Mouse (Mus musculus) left cerebral cortex, postnatal 25 days (tissue): ENCODE results near the gene Zfp958. TPM values are rescaled to one million over a fixed set of nuclear protein-coding genes. Genes with fewer than 3 reads are reported as not detected.
A peak's percentile ranks its signal among the peaks of the same experiment; 100 is the strongest.
"Not testable (repeated sequence)": the region's sequence is repeated elsewhere in the genome, so short reads cannot be mapped to it uniquely, and the experiment has no call there.

ENCODE experiments used
- DNase-seq, 2 experiments: peaks; one replicate each; pipeline ENCODE4 v3.0.0; 2022; ENCODE audit warnings: low spot score in 2 of 2, mixed read lengths in 1 of 2
- intact Hi-C: fragments of 180-260 bp; cut with DNase I; formaldehyde crosslinking; loops from one replicate; pipeline ENCODE4 v1.15.1; 2025
- total RNA-seq, 2 experiments: library from RNA; stranded (reverse); gene quantifications; 2 replicates each; pipeline ENCODE4 v1.2.3; 2021

The Zfp958 gene
- total RNA-seq: 10 to 100 TPM; 13.0 to 14.4 TPM

DNA sequence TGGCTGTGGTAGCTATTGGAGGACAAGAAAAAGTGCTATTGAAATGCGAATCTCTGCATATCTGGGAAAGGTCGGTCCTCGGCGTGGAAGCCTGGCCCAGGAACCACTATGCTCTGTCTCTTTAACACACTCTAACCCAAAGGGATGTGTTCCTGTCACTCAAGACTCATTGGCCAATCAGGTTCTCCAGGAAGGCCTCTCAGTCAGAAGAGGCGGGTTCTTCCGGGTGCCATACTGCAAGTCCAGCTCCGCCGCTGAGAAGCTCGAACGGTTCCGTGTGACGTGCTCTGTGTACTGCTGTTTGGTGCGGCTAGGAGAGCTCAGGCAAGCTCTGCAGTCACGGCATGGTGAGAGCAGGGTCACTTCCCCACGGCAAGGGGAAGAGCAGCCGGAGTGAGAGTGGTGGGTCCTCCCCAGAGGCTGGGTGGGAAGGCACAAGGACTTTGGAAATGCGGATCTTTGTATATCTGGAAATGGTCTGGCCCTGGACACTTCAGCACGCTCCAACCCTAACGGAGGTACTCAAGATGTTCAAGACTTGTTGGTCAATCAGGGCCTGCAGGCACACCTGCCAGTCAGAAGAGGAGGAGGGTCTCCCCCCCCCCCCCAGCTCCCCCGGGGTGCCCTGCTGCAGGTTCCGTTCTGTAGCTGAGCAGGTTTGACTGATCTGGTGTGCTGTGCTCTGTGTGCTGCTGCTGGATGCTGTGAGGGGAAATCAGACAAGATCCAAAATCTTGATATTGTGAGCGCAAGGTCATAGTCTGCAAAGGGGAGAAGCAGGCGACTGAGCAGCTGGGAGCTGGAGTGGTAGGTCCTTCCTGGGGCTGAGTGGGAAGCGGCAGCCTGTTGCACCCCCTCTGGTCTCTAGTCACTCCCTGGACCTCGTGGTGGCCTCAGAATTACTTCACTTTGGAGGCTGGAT, at the start of gene Zfp958:
Gene Zfp958 (plus strand): TSS at position 236 of the 922 bp plus-strand sequence.
- peak; percentile 96 to 99 for DNase-seq
- intact Hi-C loops: loop anchor here (5.0 to 10.0 kb wide), 2 partner anchors 64 to 448 kb away; partner anchors contain the start of gene Evi5l

DNA sequence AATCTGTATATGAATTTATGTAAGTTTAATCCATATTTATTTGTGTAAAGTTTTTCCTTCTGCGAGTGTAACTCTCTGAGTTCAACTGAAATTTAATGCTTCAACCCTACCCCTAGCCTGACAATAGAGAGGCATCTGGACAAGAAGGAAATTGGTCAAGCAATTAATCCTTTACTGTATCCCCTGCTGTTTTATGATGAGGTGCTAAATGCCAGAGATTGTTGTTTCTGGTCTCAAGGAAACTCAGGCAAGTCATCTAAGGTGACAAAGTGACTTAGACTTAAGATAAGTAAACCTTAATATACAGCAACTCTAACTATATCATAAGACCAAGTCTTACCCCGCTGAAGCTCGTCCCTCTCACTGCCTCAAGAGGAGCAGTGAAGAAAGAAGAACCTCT, 31.0 kb upstream of the Zfp958 start:
- intact Hi-C loops: no loop called here
- DNase-seq: no peak

DNA sequence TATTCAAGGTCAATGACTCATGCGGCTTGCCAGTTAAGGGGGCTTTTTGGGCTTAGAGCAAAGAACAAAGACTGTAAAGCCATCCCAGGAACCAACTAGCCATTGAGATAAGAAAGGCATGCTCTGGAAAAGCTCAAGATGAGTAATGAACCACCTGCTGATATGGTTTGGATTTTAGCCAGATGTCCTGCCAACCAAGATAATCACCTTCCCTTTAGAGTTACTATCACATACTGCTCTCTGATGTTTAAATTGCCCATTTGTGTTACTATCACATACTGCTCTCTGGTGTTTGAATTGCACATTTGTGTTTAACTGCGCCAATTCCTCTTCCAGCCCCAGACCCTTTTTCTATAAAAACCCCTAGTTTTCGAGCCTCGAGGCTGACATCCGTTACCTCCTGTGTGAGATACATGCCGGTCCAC, 30.2 kb upstream of the Zfp958 start:
- intact Hi-C loops: no loop called here
- DNase-seq: no peak

DNA sequence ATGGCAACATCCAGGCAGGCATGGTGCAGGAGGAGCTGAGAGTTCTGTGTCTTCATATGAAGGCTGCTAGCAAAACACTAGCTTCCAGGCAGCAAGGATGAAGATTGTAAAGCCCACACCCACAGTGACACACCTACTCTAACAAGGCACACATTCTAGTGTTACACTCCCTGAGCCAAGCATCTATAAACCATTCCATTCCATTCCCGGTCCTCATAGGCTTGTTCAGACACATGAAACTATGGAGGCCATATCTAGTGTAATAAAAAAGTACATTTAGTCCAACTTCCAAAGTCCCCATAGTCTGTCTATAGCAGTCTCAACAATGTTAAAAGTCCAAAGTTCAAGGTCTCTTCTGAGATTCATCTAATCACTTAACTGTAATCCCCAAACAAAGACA, 28.3 kb upstream of the Zfp958 start:
- intact Hi-C loops: loop anchor here (5.0 kb wide), 1 partner anchor 442 kb away; no protein-coding TSS in a partner anchor
- no peak for DNase-seq

DNA sequence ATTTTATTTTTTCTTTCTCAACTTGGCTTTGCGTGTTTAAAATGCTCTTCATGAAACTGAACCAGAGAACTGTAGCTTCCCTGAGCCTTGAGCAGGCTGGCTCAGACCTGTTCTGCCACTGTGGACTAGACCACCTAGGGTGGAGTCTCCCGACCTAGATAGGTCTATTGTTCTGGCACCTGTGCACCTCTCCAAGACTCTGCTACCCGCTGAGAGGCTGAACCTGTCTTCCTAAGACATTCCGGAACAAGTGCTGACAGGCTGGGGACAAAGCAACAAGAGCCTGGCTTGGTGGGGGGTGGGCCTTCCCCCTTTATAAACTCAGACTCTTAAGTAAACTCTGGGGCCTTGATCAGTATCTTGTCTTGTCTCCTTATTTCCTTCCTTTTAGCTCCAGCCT, 26.6 kb upstream of the Zfp958 start:
- DNase-seq: no peak
- intact Hi-C loops: loop anchor here (5.0 kb wide), 1 partner anchor 444 kb away; no protein-coding TSS in a partner anchor

DNA sequence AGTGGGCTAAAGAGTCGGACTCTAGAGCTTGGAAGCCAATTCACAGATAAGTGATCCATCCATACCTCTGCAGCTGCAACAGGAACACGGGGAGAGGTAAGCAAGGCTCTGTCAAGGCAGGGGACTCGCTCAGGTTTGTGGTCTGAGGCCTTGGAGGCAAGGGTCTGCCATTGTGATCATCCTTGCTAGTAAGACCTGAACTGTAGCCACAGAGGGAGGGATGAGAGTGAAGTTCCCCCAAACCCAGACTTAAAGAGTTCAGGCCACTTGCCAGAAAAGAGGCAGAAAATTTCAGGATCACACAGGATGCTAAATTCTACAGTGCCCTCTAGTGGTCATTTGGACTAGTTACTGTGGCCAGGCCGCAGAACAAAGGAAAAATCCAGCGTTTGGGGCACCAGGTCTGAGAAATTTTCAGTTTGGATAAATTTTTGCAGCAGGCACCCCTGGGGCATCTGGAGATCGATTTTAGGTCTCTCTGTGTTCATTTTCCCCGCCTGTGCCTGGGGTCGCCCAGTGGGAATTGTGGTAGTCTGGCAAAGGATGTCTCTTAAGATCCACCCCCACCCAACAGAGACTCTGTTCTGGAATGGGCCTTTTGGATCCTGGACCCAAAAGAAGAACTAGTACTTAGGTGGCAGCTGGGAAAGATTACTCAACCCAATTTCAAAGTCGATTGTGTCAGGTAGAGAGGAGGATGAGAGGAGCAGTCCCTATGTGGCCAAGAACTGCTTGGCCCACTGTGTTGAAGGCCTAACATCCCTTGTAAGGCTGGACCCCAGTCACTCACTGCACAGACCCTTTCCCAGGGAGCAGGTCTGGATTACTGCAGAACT, 24.6 kb upstream of the Zfp958 start:
- intact Hi-C loops: loop anchor here (1.0 to 5.0 kb wide), 2 partner anchors 175 to 446 kb away; no protein-coding TSS in a partner anchor
- peak; percentile 27 to 34 for DNase-seq

DNA sequence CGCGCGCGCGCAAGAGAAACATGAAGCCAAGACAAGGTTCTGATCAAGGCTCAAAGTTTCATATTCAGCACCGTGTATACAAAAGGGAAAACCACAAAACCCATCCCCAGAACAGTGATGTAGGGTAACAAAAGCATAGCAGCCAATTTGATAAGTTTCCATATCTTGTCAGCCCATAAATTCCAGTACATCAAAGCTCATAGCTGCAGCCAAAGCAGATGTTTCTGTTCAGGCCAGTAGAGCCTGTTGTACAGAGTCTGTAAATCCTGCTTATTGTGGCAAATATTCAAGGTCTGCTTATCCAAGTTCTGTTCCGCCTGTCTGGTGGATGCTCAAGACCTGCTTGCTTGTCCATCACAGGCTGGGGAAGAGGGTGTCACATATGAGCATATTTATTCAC, 4.1 kb upstream of the Zfp958 start:
- intact Hi-C loops: no loop called here
- no peak for DNase-seq

DNA sequence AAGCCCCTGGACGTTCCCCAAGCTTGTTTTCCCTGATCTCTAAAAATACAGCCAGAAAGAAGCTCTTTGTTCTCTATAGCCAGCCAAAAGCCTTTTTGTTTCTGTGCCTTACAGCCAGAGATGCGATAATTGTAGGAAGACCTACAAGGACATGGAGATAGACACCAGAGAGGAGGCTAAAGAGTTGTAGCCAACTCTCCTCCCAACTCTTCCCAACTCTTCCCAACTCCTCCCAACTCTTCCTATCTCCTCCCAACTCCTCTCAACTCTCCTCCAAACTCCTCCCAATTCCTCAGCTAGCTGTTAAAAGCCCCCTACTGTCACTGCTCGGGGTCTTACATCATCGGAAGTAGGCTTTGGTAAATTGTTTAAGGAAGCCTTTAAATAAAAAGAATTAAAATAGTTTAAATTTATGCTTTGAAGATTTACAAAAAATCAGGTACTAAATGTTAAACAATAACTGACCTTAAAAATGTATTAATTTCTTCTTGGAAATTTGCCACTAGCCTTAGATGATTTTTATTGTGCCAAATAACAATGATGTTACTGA, 1.3 kb upstream of the Zfp958 start:
- intact Hi-C loops: loop anchor here (5.0 to 10.0 kb wide), 2 partner anchors 66 to 447 kb away; partner anchors contain the start of gene Evi5l

DNA sequence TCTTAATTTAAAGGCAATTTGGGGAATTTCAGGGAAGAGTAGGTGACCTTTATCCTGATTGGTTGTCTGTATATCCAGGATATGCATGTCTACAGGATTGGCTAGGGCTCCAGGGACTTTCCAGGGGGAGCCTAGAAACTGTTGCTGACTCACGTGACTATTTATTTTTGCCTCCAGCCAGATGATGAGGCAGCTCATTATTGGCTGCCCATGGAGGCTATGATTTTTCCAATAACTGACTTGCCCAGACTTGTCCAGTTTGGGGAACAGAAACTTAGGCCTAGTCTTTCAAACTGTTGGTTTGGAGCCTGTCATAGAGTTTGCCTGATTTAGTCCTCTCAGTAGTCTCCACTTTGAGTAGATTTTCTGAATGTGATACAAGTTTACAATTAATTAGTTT, 14.4 kb downstream of the Zfp958 start:
- no peak for DNase-seq
- intact Hi-C loops: no loop called here

More for the DNA sequence above, 1.3 kb upstream of the Zfp958 start:
- not testable (repeated sequence) for DNase-seq

DNA sequence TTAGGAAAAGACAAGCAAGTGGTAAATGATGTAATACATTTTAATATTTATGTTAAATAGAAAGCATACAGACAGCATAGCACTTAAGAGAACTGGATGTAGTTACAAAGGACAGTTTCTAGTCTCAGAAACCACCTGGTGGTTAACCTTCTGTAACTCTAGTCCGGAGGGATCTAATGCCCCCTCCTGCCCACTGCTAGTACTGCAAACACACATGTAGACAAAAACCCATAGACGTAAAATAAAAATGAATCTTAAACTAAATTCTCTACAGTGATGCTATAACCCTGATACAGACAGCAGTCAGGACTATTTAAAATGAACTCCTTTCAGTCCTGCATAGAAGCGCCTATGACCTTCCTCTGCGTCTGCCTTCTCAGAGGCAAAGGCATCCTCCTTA, 24.1 kb downstream of the Zfp958 start:
- intact Hi-C loops: no loop called here

DNA sequence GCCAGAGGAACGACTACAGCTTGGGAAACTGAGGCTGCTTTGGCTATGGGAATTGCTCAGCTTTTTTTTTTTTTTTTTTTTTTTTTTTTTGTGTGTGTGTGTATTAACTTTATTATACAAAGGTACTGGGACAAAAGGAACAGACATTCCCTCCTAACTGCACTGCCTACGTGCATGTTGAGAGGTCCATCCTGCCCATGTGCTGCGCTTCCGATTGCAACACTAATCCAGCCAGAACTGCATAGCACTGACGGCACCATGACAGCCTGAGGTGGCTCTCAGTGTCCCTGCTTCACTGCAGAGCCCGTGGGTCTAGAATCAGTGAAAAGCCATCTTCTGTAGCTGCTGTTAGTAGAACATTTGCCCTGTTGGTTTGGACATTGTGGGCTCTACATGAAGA, 30.0 kb downstream of the Zfp958 start:
- DNase-seq, intact Hi-C loops: not testable (repeated sequence)

More for the DNA sequence above, 24.1 kb downstream of the Zfp958 start:
- no peak for DNase-seq

DNA sequence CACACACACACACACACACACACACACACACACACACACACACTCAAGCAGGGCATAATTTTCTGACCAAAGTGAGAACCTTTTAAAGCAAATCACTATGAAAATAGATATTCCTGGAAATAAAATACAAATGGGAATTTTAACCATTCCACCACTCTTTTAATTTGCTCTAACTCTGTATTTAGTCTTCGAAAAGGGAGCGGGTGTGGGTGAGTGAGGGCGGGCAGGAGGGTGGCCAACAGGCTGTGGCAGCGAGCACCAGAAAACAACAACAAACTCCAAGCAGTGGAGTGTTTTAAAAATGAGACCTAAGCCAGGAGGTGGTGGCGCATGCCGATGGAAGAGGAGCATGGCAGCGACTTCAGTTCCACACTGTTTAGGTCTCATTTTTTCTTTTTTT, 43.6 kb downstream of the Zfp958 start:
- intact Hi-C loops: no loop called here
- DNase-seq: no peak

DNA sequence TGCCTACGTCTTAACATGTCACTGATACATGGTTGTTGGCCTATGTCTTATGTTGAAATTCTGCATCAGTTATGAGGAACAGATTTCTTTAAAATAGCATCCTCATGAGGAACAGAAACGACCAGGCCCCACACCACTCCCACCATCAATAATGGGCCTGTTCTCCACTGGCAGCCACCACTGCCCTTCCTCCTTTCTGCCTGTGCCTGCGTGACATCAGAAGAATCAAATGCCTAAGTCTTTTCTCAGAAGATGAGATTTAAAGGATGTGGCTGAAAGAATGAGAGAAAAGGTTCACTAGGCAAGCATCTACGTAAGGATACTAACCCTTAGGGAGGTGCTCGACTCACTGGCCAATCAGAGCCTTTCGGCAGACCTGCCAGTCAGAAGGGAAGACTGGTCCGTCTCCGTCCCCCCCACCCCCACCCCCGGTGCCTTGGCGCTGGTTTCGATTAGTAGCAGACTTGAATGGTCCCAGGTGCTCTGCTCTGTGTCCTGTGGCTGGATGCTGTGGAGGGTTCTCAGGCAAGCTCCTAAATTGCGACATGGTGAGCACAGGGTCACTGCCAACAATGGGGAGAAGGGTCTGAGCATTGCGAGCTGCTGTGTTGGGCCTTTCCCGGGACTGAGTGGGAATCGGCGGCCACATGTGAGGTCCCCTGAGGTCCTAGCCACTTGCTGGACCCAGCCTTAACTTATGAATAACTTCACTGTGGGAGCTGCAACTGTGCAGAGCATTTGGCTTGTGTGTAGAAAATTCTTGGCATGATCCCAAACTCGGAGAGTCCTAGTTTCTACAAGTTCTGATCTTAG, 62.4 kb downstream of the Zfp958 start:
- intact Hi-C loops: loop anchor here (5.0 kb wide), 4 partner anchors 63 to 418 kb away; partner anchors contain the start of genes Ctxn1, Shcbp1 and Zfp958
- DNase-seq: no peak

DNA sequence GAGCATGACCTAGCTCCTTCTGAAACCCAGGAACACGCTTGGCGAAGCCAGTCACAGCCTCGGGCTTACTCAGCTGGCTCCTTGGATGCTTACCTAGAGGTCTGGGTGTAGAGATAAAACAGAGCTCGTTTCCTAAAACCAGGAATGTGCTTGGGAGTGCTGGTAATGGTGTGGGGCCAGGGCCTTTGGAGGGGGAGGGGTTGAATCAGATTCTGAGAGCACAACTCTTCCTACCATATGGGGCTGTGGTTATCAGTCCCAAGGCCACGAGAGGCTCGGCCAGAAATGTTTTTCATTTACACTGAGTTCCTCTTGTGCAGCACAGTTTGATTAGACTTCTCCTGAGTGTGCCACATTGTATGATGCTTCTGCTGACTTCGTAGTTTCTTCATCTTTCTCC, 63.6 kb downstream of the Zfp958 start:
- intact Hi-C loops: loop anchor here (5.0 kb wide), 4 partner anchors 64 to 419 kb away; partner anchors contain the start of genes Ctxn1, Shcbp1 and Zfp958
- peak in 1 of 2 experiments; percentile 5 for DNase-seq

DNA sequence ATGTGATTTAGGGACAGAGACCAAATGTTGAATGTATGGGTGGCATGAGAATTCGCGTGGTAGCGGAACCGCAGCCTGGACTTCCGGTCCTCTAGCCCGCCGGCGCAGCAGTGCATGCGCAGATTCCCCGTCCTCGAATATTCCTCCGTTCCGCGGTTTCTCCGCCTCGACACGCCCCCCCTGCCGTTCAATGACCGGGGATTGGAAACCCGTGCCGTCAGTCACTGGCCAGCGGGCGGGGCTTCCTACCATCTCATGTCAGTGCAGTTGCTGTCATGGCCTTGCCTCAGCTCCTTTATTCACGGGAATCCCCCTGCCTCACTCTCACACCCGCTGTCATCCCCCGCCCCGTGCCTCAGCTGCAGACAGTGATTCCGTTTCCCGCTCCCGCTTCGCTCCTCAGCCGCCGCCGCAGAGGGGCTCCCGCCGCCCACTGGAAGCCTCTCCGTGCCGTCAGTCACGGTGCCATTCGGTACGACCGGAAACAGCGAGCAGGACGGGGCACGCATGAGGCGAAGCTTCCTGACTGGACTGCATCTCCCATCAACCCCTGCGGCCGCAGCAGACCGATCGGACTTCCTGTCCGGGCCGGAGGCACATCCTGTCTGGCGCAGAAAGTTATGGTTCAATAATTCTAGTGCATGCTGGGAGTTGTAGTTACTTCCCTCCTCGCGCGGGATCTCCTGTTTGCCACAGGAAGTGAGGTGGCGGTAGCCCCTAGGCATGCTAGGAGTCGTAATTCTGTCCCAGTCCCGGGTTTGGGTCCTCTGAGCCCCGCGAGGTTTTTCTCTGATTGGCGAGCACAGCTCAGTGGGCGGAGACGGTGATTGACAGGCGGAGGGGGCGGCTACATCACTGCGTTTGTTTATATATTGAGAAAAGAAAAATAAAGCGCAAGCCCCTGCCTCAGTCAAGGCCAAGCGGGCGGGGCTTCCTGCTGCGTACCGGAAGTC, 64.6 kb downstream of the Zfp958 start:
- DNase-seq: peak; percentile 97 to 100
- intact Hi-C loops: loop anchor here (5.0 kb wide), 4 partner anchors 65 to 420 kb away; partner anchors contain the start of genes Ctxn1, Shcbp1 and Zfp958

DNA sequence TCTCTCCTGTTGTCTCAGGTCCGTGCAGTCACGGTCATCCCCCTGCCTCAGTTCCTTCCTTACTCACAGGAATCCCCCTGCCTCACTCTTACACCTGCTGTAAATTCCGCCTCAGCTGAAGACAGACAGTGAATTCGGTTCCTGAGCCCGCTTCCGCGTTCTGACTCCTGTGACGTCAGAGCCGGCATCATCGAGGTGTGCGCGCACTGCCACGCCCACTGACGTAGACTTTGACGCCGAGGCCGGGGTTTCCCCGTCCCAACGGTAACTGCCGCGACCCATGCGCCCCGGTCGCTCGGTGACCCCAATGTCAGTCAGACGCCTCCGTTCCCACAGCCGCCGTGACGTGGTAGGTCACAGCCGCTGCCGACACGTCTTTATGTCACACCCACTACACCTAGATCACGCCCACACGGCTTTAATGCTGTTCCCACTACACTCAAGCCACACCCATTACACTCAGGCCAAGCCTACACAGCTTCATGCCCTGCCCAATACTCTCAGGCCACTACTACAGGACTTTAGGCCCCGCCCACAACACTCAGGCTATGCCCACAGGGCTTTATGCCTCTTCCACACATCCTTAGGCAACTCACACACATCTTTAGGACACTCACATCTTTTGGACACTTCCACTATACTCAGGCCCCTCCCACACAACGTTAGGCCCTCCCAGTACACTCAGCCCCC, 65.4 kb downstream of the Zfp958 start:
- intact Hi-C loops: loop anchor here (5.0 kb wide), 4 partner anchors 66 to 421 kb away; partner anchors contain the start of genes Ctxn1, Shcbp1 and Zfp958
- peak in 1 of 2 experiments; percentile 94 for DNase-seq
